Comparison of ENCODE assay signal across 27 mouse cellular contexts in the genomic region with DNA sequence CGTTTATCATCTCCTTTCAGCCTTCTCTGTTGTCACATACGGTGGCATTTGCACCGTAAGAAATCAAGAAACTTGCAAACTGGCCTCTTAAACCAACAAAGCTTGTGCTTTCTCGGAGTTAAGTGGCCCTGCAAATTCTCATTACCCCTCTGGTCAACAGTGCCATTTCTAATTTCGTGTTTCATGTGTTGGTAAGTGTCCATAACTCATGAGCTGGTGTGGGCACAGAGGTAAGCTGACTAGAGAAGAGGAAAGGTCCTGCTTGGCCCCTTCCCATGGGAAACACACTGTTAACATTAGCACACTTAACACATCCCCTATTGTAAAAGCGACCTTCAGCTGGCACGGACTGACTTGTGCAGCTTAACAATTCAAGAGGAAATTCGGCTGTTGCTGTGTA. TPM values are rescaled to one million over a fixed set of nuclear protein-coding genes. Genes with fewer than 3 reads are reported as not detected.
A peak's percentile ranks its signal among the peaks of the same experiment; 100 is the strongest.
DNase-seq lines count a peak whose midpoint lies in the region; ATAC-seq and TF ChIP-seq lines count a peak whose summit lies in the region.
"Had no signal": no experiment of that assay in that cellular context is flagged by ENCODE, and none has a peak within 500 bp of the region (broad histone marks: within the 10 kb centered on the region; RNA-seq: fewer than 3 reads in every experiment).

No protein-coding gene starts in this region.

- no peak overlapping the region for H3K4me3 ChIP-seq in gastrocnemius, adult 2 months
- H3K4me3 ChIP-seq in heart, embryonic 15.5 days = no peak overlapping the region
- H3K4me3 ChIP-seq in heart, embryonic 10.5 days = no peak overlapping the region
- no peak overlapping the region for H3K4me3 ChIP-seq in lung, embryonic 16.5 days (ENCODE audit: low read length)
- H3K4me3 ChIP-seq in limb, embryonic 15.5 days = no peak overlapping the region
- H3K4me3 ChIP-seq: erythroblast, embryonic 14.5 days; forebrain, embryonic 12.5 days; hindbrain, embryonic 12.5 days; limb, embryonic 13.5 days; midbrain, embryonic 12.5 days; neural tube, embryonic 15.5 days had no signal

- no peak for ATAC-seq in heart, embryonic 15.5 days (replicated peaks; ENCODE audit: insufficient number of reproducible peaks, insufficient read depth, low FRiP score, low read depth)
- ATAC-seq in lung, embryonic 16.5 days (ENCODE audit: low read depth) = no peak
- ATAC-seq in limb, embryonic 15.5 days (ENCODE audit: insufficient number of reproducible peaks, low FRiP score, low TSS enrichment, low read depth) = no peak

- H3K4me2 ChIP-seq in heart, embryonic 15.5 days = no peak overlapping the region
- no peak overlapping the region for H3K4me2 ChIP-seq in lung, embryonic 16.5 days (ENCODE audit: low read depth, low read length)
- no peak overlapping the region for H3K4me2 ChIP-seq in limb, embryonic 15.5 days
- H3K4me2 ChIP-seq: forebrain, embryonic 12.5 days; hindbrain, embryonic 12.5 days; limb, embryonic 13.5 days; midbrain, embryonic 12.5 days; neural tube, embryonic 15.5 days had no signal

- H3K27ac ChIP-seq in gastrocnemius, adult 2 months = peak overlapping the region; percentile 73
- H3K27ac ChIP-seq in heart, embryonic 15.5 days = peak overlapping the region; percentile 50; the same call in 1 of the 2 replicates
- H3K27ac ChIP-seq in heart, embryonic 10.5 days = no peak overlapping the region
- H3K27ac ChIP-seq in lung, embryonic 16.5 days (ENCODE audit: low read length) = peak overlapping the region; percentile 38
- peak overlapping the region; percentile 17; the same call in 1 of the 2 replicates for H3K27ac ChIP-seq in limb, embryonic 15.5 days
- H3K27ac ChIP-seq: forebrain, embryonic 12.5 days; hindbrain, embryonic 12.5 days; limb, embryonic 13.5 days; liver, embryonic 14.5 days; midbrain, embryonic 12.5 days; neural tube, embryonic 15.5 days; stomach, postnatal 0 days had no signal

- DNase-seq in gastrocnemius, adult 2 months = no peak
- DNase-seq in gastrocnemius, adult 8-10 months (ENCODE audit: low spot score in 2 of 2) = no peak
- DNase-seq in heart, embryonic 10.5 days (ENCODE audit: low spot score) = no peak
- DNase-seq in lung, postnatal 10 days = no peak
- no peak for DNase-seq in spleen, postnatal 10 days (ENCODE audit: low spot score in 2 of 2)
- DNase-seq: adrenal gland, postnatal 25 days; cerebellum, adult 9-10 months; gastrocnemius, postnatal 10 days; kidney, adult 18-20 months; kidney, postnatal 10 days; lung, postnatal 14 days; thymus, adult 2 months; thymus, postnatal 4 days had no signal

- no peaks in the 10 kb centered on the region for H3K27me3 ChIP-seq in heart, embryonic 15.5 days
- H3K27me3 ChIP-seq in heart, embryonic 10.5 days (ENCODE audit: insufficient read depth, poor library complexity, severe bottlenecking) = no peaks in the 10 kb centered on the region
- H3K27me3 ChIP-seq in lung, embryonic 16.5 days (ENCODE audit: control insufficient read depth, insufficient read depth, low read depth, low read length) = no peaks in the 10 kb centered on the region
- H3K27me3 ChIP-seq in limb, embryonic 15.5 days = no peaks in the 10 kb centered on the region
- H3K27me3 ChIP-seq: forebrain, embryonic 12.5 days; hindbrain, embryonic 12.5 days; limb, embryonic 13.5 days; midbrain, embryonic 12.5 days; neural tube, embryonic 15.5 days had no signal

- H3K4me1 ChIP-seq in heart, embryonic 15.5 days (replicated peaks) = 0 out of 2 replicates have a peak, but pooled peaks cover 10% of the 10 kb centered on the region
- H3K4me1 ChIP-seq in heart, embryonic 10.5 days = 0 out of 2 replicates have a peak, but pooled peaks cover 11% of the 10 kb centered on the region
- H3K4me1 ChIP-seq in lung, embryonic 16.5 days (replicated peaks; ENCODE audit: control insufficient read depth, insufficient read depth, low read length) = peaks cover 32% of the 10 kb centered on the region
- peaks cover 22% of the 10 kb centered on the region for H3K4me1 ChIP-seq in limb, embryonic 15.5 days
- H3K4me1 ChIP-seq: neural tube, embryonic 15.5 days had no signal

- H3K36me3 ChIP-seq in heart, embryonic 15.5 days = no peaks in the 10 kb centered on the region
- no peaks in the 10 kb centered on the region for H3K36me3 ChIP-seq in heart, embryonic 10.5 days
- no peaks in the 10 kb centered on the region for H3K36me3 ChIP-seq in lung, embryonic 16.5 days (ENCODE audit: control insufficient read depth, insufficient read depth, low read length)
- no peaks in the 10 kb centered on the region for H3K36me3 ChIP-seq in limb, embryonic 15.5 days
- H3K36me3 ChIP-seq: forebrain, embryonic 12.5 days; hindbrain, embryonic 12.5 days; limb, embryonic 13.5 days; midbrain, embryonic 12.5 days; neural tube, embryonic 15.5 days had no signal

- 61% methylated on average over 8 of the region's 8 CpGs for whole genome bisulfite sequencing in heart, embryonic 15.5 days
- 73% methylated on average over 8 of the region's 8 CpGs for WGBS in heart, embryonic 10.5 days
- 50% methylated on average over 8 of the region's 8 CpGs for WGBS in lung, embryonic 16.5 days
- WGBS in limb, embryonic 15.5 days = 38% methylated on average over 8 of the region's 8 CpGs

- intact Hi-C loops in gastrocnemius, adult 2 months (cut with DNase I) = loop anchor here (5.0 kb wide), 1 partner anchor 43 kb away; no protein-coding TSS in a partner anchor

- H3K9ac ChIP-seq in heart, embryonic 15.5 days = no peak overlapping the region
- no peak overlapping the region for H3K9ac ChIP-seq in lung, embryonic 16.5 days (ENCODE audit: low read length)
- H3K9ac ChIP-seq in limb, embryonic 15.5 days = no peak overlapping the region
- H3K9ac ChIP-seq: forebrain, embryonic 12.5 days; hindbrain, embryonic 12.5 days; limb, embryonic 13.5 days; liver, embryonic 14.5 days; midbrain, embryonic 12.5 days; neural tube, embryonic 15.5 days had no signal

- no peaks in the 10 kb centered on the region for H3K9me3 ChIP-seq in heart, embryonic 15.5 days (replicated peaks)
- no peaks in the 10 kb centered on the region for H3K9me3 ChIP-seq in heart, embryonic 10.5 days
- no peaks in the 10 kb centered on the region for H3K9me3 ChIP-seq in lung, embryonic 16.5 days (ENCODE audit: control insufficient read depth, low read length)
- H3K9me3 ChIP-seq in limb, embryonic 15.5 days = no peaks in the 10 kb centered on the region
- H3K9me3 ChIP-seq: forebrain, embryonic 12.5 days; hindbrain, embryonic 12.5 days; limb, embryonic 13.5 days; midbrain, embryonic 12.5 days; neural tube, embryonic 15.5 days had no signal

- no peak for TF ChIP-seq CTCF in gastrocnemius, adult 2 months (IDR thresholded peaks at IDR 0.05)

RNA-seq across cellular contexts. Expression of a gene that starts 55.5 kb away (rescaled TPM):
- under 1 TPM in 1 of 2 experiments, not detected in 1; 0.08 TPM for total RNA-seq in gastrocnemius, adult 2 months (2021)
- total RNA-seq in gastrocnemius, adult 8-10 months (2022) = not detected
- polyA plus RNA-seq in heart, embryonic 15.5 days (2015; fragmentation: Nextera tagmentation; extraction: Ambion mirVana) = 0.23 and 0.53 TPM in 2 replicates
- 0.46 and 0.58 TPM in 2 replicates for polyA plus RNA-seq in heart, embryonic 10.5 days (2016; fragmentation: Nextera tagmentation; extraction: Ambion mirVana)
- polyA plus RNA-seq in lung, embryonic 16.5 days (2015; fragmentation: Nextera tagmentation; extraction: Ambion mirVana) = 0.34 and 0.35 TPM in 2 replicates
- polyA plus RNA-seq in limb, embryonic 15.5 days (2015; fragmentation: Nextera tagmentation; extraction: Ambion mirVana) = 0.33 and 0.35 TPM in 2 replicates
- total RNA-seq: adrenal gland, postnatal 25 days; common myeloid progenitor, adult 5-6 weeks; granulocyte monocyte progenitor cell, adult 5-6 weeks; megakaryocyte, adult 5-6 weeks had no signal
- polyA plus RNA-seq: erythroblast, embryonic 14.5 days; liver, embryonic 14.5 days had no signal

RNA-seq across cellular contexts. Expression of a gene that starts 58.4 kb away (rescaled TPM):
- total RNA-seq in gastrocnemius, adult 2 months (2021) = 10 to 100 TPM; 33.1 to 55.3 TPM
- 10 to 100 TPM; 10.9 to 21.0 (median 17.8) TPM for total RNA-seq in gastrocnemius, adult 8-10 months (2022)
- 16.8 and 24.6 TPM in 2 replicates for polyA plus RNA-seq in heart, embryonic 15.5 days (2015; fragmentation: Nextera tagmentation; extraction: Ambion mirVana)
- polyA plus RNA-seq in heart, embryonic 10.5 days (2016; fragmentation: Nextera tagmentation; extraction: Ambion mirVana) = 16.8 and 20.0 TPM in 2 replicates
- 32.8 and 35.1 TPM in 2 replicates for polyA plus RNA-seq in lung, embryonic 16.5 days (2015; fragmentation: Nextera tagmentation; extraction: Ambion mirVana)
- 30.3 and 31.2 TPM in 2 replicates for polyA plus RNA-seq in limb, embryonic 15.5 days (2015; fragmentation: Nextera tagmentation; extraction: Ambion mirVana)
- polyA plus RNA-seq: erythroblast, embryonic 14.5 days had no signal
